22 mouse cellular contexts compared by ENCODE assay signal in the genomic region with DNA sequence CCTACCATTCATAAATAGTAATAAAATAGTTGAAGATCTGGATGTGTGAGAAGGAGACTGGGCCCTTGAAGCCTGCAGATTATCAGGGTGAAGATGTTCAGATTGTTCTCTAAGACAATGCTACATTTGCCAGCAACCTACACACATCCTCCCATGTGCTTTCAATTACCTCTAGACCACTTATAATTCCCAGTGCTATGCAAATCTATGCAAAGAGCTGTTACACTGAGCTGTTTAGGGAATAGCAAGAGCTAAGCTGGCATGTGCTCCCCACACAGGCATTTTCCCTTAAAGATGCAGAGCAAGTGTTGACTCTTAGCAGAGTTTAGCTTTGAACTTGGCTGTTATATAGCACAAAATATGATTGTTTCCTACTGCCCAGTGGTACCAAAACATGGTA.
DNase-seq lines count a peak whose midpoint lies in the region; ATAC-seq and TF ChIP-seq lines count a peak whose summit lies in the region.
"Had no signal": no experiment of that assay in that cellular context is flagged by ENCODE, and none has a peak within 500 bp of the region (broad histone marks: within the 10 kb centered on the region; RNA-seq: fewer than 3 reads in every experiment).

No protein-coding gene starts in this region.

- H3K9ac ChIP-seq in embryonic facial prominence, embryonic 11.5 days (replicated peaks; ENCODE audit: low read length) = no peak overlapping the region
- no peak overlapping the region for H3K9ac ChIP-seq in intestine, postnatal 0 days (ENCODE audit: low read depth, low read length)
- H3K9ac ChIP-seq: embryonic facial prominence, embryonic 13.5 days; forebrain, embryonic 13.5 days; hindbrain, embryonic 13.5 days; intestine, embryonic 15.5 days had no signal

- ATAC-seq in embryonic facial prominence, embryonic 11.5 days (replicated peaks; ENCODE audit: insufficient number of reproducible peaks, low FRiP score, low TSS enrichment, low read depth) = no peak
- no peak for ATAC-seq in intestine, postnatal 0 days
- ATAC-seq: activated CD4-positive, CD25-positive, alpha-beta regulatory T cell, adult 4 months; forebrain, embryonic 13.5 days; hindbrain, embryonic 16.5 days; intestine, embryonic 15.5 days had no signal

- H3K27me3 ChIP-seq in embryonic facial prominence, embryonic 11.5 days (ENCODE audit: control insufficient read depth, insufficient read depth, low read length) = no peaks in the 10 kb centered on the region
- no peaks in the 10 kb centered on the region for H3K27me3 ChIP-seq in embryonic facial prominence, embryonic 10.5 days (replicated peaks; ENCODE audit: low read depth, poor library complexity, severe bottlenecking)
- H3K27me3 ChIP-seq in intestine, postnatal 0 days (replicated peaks; ENCODE audit: control insufficient read depth, insufficient read depth, low read length) = no peaks in the 10 kb centered on the region
- H3K27me3 ChIP-seq: embryonic facial prominence, embryonic 13.5 days; forebrain, embryonic 13.5 days; hindbrain, embryonic 13.5 days; intestine, embryonic 15.5 days had no signal

- H3K36me3 ChIP-seq in embryonic facial prominence, embryonic 11.5 days (replicated peaks; ENCODE audit: control insufficient read depth, insufficient read depth, low read depth, low read length) = no peaks in the 10 kb centered on the region
- no peaks in the 10 kb centered on the region for H3K36me3 ChIP-seq in embryonic facial prominence, embryonic 10.5 days (replicated peaks)
- no peaks in the 10 kb centered on the region for H3K36me3 ChIP-seq in intestine, postnatal 0 days (ENCODE audit: control insufficient read depth, insufficient read depth)
- H3K36me3 ChIP-seq: embryonic facial prominence, embryonic 13.5 days; forebrain, embryonic 10.5 days; hindbrain, embryonic 13.5 days; intestine, embryonic 15.5 days had no signal

- no peaks in the 10 kb centered on the region for H3K9me3 ChIP-seq in embryonic facial prominence, embryonic 11.5 days (replicated peaks; ENCODE audit: control insufficient read depth, low read length)
- no peaks in the 10 kb centered on the region for H3K9me3 ChIP-seq in embryonic facial prominence, embryonic 10.5 days
- no peaks in the 10 kb centered on the region for H3K9me3 ChIP-seq in intestine, postnatal 0 days (ENCODE audit: control insufficient read depth)
- H3K9me3 ChIP-seq: embryonic facial prominence, embryonic 13.5 days; forebrain, embryonic 10.5 days; forebrain, embryonic 13.5 days; hindbrain, embryonic 13.5 days; intestine, embryonic 15.5 days had no signal

- H3K4me2 ChIP-seq in embryonic facial prominence, embryonic 11.5 days (ENCODE audit: low read depth, low read length) = no peak overlapping the region
- no peak overlapping the region for H3K4me2 ChIP-seq in intestine, postnatal 0 days (replicated peaks; ENCODE audit: low read depth)
- H3K4me2 ChIP-seq: embryonic facial prominence, embryonic 13.5 days; forebrain, embryonic 13.5 days; heart, embryonic 11.5 days; hindbrain, embryonic 13.5 days; intestine, embryonic 15.5 days had no signal

- no peaks in the 10 kb centered on the region for H3K4me1 ChIP-seq in embryonic facial prominence, embryonic 11.5 days (ENCODE audit: control insufficient read depth, insufficient read depth, low read length)
- no peaks in the 10 kb centered on the region for H3K4me1 ChIP-seq in embryonic facial prominence, embryonic 10.5 days
- no peaks in the 10 kb centered on the region for H3K4me1 ChIP-seq in intestine, postnatal 0 days (replicated peaks; ENCODE audit: control insufficient read depth, insufficient read depth, low read length)
- H3K4me1 ChIP-seq: embryonic facial prominence, embryonic 13.5 days; forebrain, embryonic 10.5 days; forebrain, embryonic 13.5 days; hindbrain, embryonic 13.5 days; intestine, embryonic 15.5 days had no signal

- no peak overlapping the region for H3K4me3 ChIP-seq in embryonic facial prominence, embryonic 11.5 days (ENCODE audit: low read depth, low read length)
- H3K4me3 ChIP-seq in embryonic facial prominence, embryonic 10.5 days = no peak overlapping the region
- no peak overlapping the region for H3K4me3 ChIP-seq in intestine, postnatal 0 days (ENCODE audit: low read depth, low read length)
- H3K4me3 ChIP-seq: embryonic facial prominence, embryonic 13.5 days; forebrain, embryonic 10.5 days; forebrain, embryonic 13.5 days; gastrocnemius, adult 2 months; hindbrain, embryonic 13.5 days; intestine, embryonic 15.5 days had no signal

- no peak for TF ChIP-seq CTCF in intestine, postnatal 0 days (IDR thresholded peaks at IDR 0.05; ENCODE audit: low read depth)

- DNase-seq in embryonic facial prominence, embryonic 11.5 days (ENCODE audit: low spot score) = peak; percentile 2
- no peak for DNase-seq in embryonic facial prominence, embryonic 10.5 days (ENCODE audit: low spot score)
- peak; percentile 18 for DNase-seq in layer of hippocampus, adult 9-11 months
- no peak for DNase-seq in layer of hippocampus, adult 9-10 months (ENCODE audit: low spot score)
- DNase-seq in brain, adult 2 months (ENCODE audit: low read depth, low spot score) = peak; percentile 44
- DNase-seq: adrenal gland, adult 8-10 months; adrenal gland, postnatal 25 days; cerebellum, adult 18-20 months; cerebellum, adult 9-10 months; cerebellum, postnatal 14 days; gastrocnemius, adult 2 months; gastrocnemius, postnatal 14 days; heart, adult 11 months had no signal

- no peak overlapping the region for H3K27ac ChIP-seq in embryonic facial prominence, embryonic 11.5 days (replicated peaks; ENCODE audit: low read depth, low read length)
- no peak overlapping the region for H3K27ac ChIP-seq in embryonic facial prominence, embryonic 10.5 days (replicated peaks)
- no peak overlapping the region for H3K27ac ChIP-seq in intestine, postnatal 0 days (ENCODE audit: low read depth, low read length)
- H3K27ac ChIP-seq: embryonic facial prominence, embryonic 13.5 days; forebrain, embryonic 10.5 days; forebrain, embryonic 13.5 days; gastrocnemius, adult 2 months; hindbrain, embryonic 13.5 days; intestine, embryonic 15.5 days had no signal

Comparison
In these comparisons a context has a peak if more than half of its experiments do, and no peak if none do; other contexts are left out.
1. DNase-seq: peak in embryonic facial prominence, embryonic 11.5 days (single experiment), layer of hippocampus, adult 9-11 months (single experiment) and brain, adult 2 months (single experiment); none in embryonic facial prominence, embryonic 10.5 days (single experiment) and layer of hippocampus, adult 9-10 months (single experiment).